Mouse (Mus musculus) mammary gland, adult 2 months (tissue): ENCODE results near the gene Atp6v1a. TPM values are rescaled to one million over a fixed set of nuclear protein-coding genes. Genes with fewer than 3 reads are reported as not detected.

Source experiments
- polyA plus RNA-seq: library from polyadenylated mRNA; depleted of rRNA; stranded (reverse); fragments of >200 nt; gene quantifications from 2 replicates; pipeline ENCODE4 v1.2.3, GENCODE M21; 2012; ENCODE audit warnings: low replicate concordance; rRNA removed

Gene Atp6v1a
- 13.5 and 30.3 TPM in 2 replicates for polyA plus RNA-seq

GRCm38 (mm10) chr16:44139536-44140185 lies at the start of gene Atp6v1a, which contains the start of gene Naa50:
Gene Atp6v1a (minus strand): TSS chr16:44139705.
Gene Naa50 (plus strand): TSS chr16:44139830.

GRCm38 (mm10) chr16:44173155-44173941 lies 33.8 kb upstream of the Atp6v1a start, which contains the start of gene Usf3:
Gene Usf3 (plus strand): TSS chr16:44173246.

GRCm38 (mm10) chr16:44063025-44063894 lies 76.2 kb downstream of the Atp6v1a start, which contains the start of gene Gramd1c:
Gene Gramd1c (minus strand): TSS chr16:44063345.

Other genes starting within 250 kb of the Atp6v1a start
- gene Ccdc191, start 249.9 kb downstream of the Atp6v1a start, polyA plus RNA-seq: 1.0 and 2.1 TPM in 2 replicates
- 13.4 and 20.2 TPM in 2 replicates for gene Qtrt2, start 212.9 kb downstream of the Atp6v1a start, polyA plus RNA-seq
- gene Zdhhc23, start 159.9 kb downstream of the Atp6v1a start, polyA plus RNA-seq: 1.5 and 2.2 TPM in 2 replicates
- gene Gramd1c, start 76.4 kb downstream of the Atp6v1a start, polyA plus RNA-seq: 0.31 and 0.93 TPM in 2 replicates
- 6.1 and 13.1 TPM in 2 replicates for gene Naa50, start 125 bp upstream of the Atp6v1a start, polyA plus RNA-seq
- 5.4 and 9.4 TPM in 2 replicates for gene Usf3, start 33.5 kb upstream of the Atp6v1a start, polyA plus RNA-seq
- gene Sidt1, start 193.5 kb upstream of the Atp6v1a start, polyA plus RNA-seq: 17.9 and 18.6 TPM in 2 replicates
- gene Spice1, start 207.4 kb upstream of the Atp6v1a start, polyA plus RNA-seq: 6.8 and 8.9 TPM in 2 replicates